Mouse (Mus musculus): ENCODE results near the gene Nucb2. TPM values are rescaled to one million over a fixed set of nuclear protein-coding genes. Genes with fewer than 3 reads are reported as not detected.

Nucb2 gene
- polyA plus RNA-seq, 1 experiment from 2014 or later, result 18.9 TPM

DNA sequence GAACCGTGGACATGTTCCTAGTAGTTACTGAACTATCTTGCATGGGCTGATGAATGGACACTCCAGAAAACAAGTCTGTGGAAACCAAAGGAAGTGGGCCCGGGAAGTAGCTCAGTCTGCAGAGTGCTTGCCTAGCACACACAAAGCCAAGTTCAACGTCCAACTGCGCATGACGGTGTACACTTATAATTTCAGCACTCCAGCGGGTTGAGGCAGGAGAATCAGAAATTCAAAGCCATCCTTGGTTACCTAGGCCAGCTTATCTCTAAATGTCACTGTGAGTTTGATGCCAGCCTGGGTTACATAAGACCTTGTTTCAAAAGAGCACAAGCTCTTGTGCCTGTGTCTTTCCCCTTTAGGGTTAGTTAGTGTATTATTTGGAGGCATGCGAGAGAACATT is 10.9 kb downstream of the Nucb2 start:
- H3K4me3 ChIP-seq (replicated peaks; ENCODE audit: low read length), result no peak overlapping the region
- H3K27ac ChIP-seq (ENCODE audit: low read length), result no peak overlapping the region
- WGBS, result 93% methylated on average over 7 of the region's 7 CpGs
- no peak for ATAC-seq
- no peak overlapping the region for H3K4me2 ChIP-seq (ENCODE audit: low read length)
- H3K4me1 ChIP-seq (replicated peaks; ENCODE audit: control insufficient read depth, insufficient read depth, low read length), result no peaks in the 10 kb centered on the region
- H3K9me3 ChIP-seq (ENCODE audit: control insufficient read depth, low read length), result no peaks in the 10 kb centered on the region
- no peak overlapping the region for H3K9ac ChIP-seq (replicated peaks; ENCODE audit: low read depth, low read length)
- no peaks in the 10 kb centered on the region for H3K36me3 ChIP-seq (ENCODE audit: control insufficient read depth, insufficient read depth)
- no peaks in the 10 kb centered on the region for H3K27me3 ChIP-seq (replicated peaks; ENCODE audit: control insufficient read depth, insufficient read depth, low read length)

DNA sequence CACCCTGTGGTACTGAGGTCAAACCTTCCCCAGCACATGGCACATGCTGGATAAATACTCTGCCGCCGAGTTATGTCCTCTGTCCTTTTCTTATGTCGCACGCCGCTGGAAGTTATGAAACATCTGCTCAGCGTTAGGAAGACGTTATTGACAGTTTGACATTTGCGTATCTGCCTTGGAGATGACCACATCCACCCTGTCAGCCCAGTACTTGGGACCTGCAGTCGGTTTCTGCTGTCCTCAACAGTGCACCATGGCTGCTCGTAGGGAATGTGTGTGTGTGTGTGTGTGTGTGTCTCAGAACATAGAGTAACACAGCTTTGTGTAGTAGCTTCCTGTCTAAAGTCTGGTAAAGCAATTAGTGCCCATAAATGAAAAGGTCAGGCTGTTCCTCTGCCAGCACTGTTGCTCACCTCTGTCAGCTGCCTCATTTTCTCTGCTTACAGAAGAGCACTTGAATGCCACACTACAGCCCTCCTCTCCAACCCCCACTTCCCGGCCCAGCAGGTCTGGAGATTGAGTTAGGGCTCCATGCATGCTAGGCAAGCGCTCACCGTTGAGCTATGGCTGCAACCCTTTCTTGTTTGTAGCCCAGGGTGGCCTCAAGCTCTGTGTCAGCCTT is 11.5 kb downstream of the Nucb2 start:
- Histone ChIP-seq H3K4me2 (ENCODE audit: low read length) (no peak overlapping the region), H3K36me3 (ENCODE audit: control insufficient read depth, insufficient read depth) (no peaks in the 10 kb centered on the region), H3K4me1 (replicated peaks; ENCODE audit: control insufficient read depth, insufficient read depth, low read length) (no peaks in the 10 kb centered on the region), H3K27ac (ENCODE audit: low read length) (no peak overlapping the region), H3K27me3 (replicated peaks; ENCODE audit: control insufficient read depth, insufficient read depth, low read length) (no peaks in the 10 kb centered on the region), H3K9ac (replicated peaks; ENCODE audit: low read depth, low read length) (no peak overlapping the region), H3K9me3 (ENCODE audit: control insufficient read depth, low read length) (no peaks in the 10 kb centered on the region), H3K4me3 (replicated peaks; ENCODE audit: low read length) (no peak overlapping the region)
- ATAC-seq, result no peak
- 90% methylated on average over 13 of the region's 13 CpGs for WGBS

DNA sequence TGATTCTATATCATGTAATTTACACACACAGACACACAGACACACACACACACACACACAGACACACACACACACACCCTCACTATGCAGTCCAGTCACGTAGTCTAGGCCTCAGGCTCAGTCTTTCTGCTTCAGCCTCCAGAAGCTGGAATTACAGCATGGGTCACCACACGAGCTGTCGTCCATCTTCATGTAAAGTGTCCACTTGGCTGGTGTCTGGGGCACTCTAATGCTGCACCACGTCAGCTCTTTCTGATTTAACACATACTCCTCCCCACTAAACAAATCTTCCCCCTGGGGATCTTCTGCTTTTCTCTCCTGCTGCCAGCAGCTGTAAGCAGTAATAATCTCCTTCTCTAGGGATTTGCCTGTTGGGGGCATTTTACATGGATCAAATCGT is 13.1 kb downstream of the Nucb2 start:
- 71% methylated on average over 5 of the region's 5 CpGs for WGBS
- no peak overlapping the region for H3K4me2 ChIP-seq (ENCODE audit: low read length)
- no peak overlapping the region for H3K9ac ChIP-seq (replicated peaks; ENCODE audit: low read depth, low read length)
- no peaks in the 10 kb centered on the region for H3K4me1 ChIP-seq (replicated peaks; ENCODE audit: control insufficient read depth, insufficient read depth, low read length)
- ATAC-seq, result no peak
- H3K36me3 ChIP-seq (ENCODE audit: control insufficient read depth, insufficient read depth), result peaks cover 5% of the 10 kb centered on the region; the same call in 1 of the 2 replicates
- no peak overlapping the region for H3K4me3 ChIP-seq (replicated peaks; ENCODE audit: low read length)
- H3K27me3 ChIP-seq (replicated peaks; ENCODE audit: control insufficient read depth, insufficient read depth, low read length), result no peaks in the 10 kb centered on the region
- H3K9me3 ChIP-seq (ENCODE audit: control insufficient read depth, low read length), result no peaks in the 10 kb centered on the region
- H3K27ac ChIP-seq (ENCODE audit: low read length), result no peak overlapping the region

DNA sequence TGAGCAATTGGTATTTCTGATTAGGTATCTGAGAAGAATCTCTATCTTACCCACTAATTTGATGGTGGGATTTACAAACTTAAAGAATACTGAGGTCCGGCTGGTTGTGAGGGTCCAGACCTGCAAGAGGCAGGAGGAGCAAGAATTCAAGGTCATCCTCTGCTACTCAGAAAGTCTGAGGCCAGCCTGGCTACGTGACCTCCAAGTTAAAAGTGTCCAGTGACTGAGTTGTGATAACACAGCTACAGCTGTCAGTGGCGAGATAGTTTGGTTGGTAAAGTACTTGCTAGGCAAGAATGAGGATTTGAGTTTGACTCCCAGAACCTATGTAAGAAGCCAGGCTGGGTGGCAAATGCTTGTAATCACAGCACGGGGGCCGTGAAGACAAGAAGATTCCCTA is 14.0 kb downstream of the Nucb2 start:
- ATAC-seq, result no peak
- H3K9ac ChIP-seq (replicated peaks; ENCODE audit: low read depth, low read length), result no peak overlapping the region
- 96% methylated on average over 5 of the region's 5 CpGs for WGBS
- H3K27ac ChIP-seq (ENCODE audit: low read length), result no peak overlapping the region
- peaks cover 5% of the 10 kb centered on the region; the same call in 1 of the 2 replicates for H3K36me3 ChIP-seq (ENCODE audit: control insufficient read depth, insufficient read depth)
- no peak overlapping the region for H3K4me2 ChIP-seq (ENCODE audit: low read length)
- H3K9me3 ChIP-seq (ENCODE audit: control insufficient read depth, low read length), result no peaks in the 10 kb centered on the region
- H3K4me3 ChIP-seq (replicated peaks; ENCODE audit: low read length), result no peak overlapping the region
- no peaks in the 10 kb centered on the region for H3K4me1 ChIP-seq (replicated peaks; ENCODE audit: control insufficient read depth, insufficient read depth, low read length)
- no peaks in the 10 kb centered on the region for H3K27me3 ChIP-seq (replicated peaks; ENCODE audit: control insufficient read depth, insufficient read depth, low read length)

DNA sequence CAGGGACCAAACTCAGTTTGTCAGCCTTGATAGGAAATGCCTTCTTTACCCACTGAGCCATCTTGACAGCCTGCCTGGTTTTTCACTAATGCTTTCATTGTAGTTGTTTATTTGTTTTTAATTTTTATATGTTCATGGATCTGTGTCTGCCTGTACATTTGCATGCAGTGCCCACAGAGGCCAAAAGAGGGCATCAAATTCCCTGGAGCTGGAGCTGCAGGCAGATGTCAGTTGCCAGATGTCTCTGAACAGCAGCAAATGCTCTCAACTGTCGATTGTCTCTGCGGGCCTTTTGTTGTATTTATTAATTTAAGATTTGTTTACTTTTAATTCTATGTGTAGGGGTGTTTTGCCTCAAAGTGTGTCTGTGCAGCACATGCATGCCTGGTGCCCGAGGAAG is 15.6 kb downstream of the Nucb2 start:
- WGBS, result 79% methylated on average over 3 of the region's 3 CpGs
- H3K4me2 ChIP-seq (ENCODE audit: low read length), result no peak overlapping the region
- H3K27ac ChIP-seq (ENCODE audit: low read length), result no peak overlapping the region
- peaks cover 5% of the 10 kb centered on the region; the same call in 1 of the 2 replicates for H3K36me3 ChIP-seq (ENCODE audit: control insufficient read depth, insufficient read depth)
- no peaks in the 10 kb centered on the region for H3K4me1 ChIP-seq (replicated peaks; ENCODE audit: control insufficient read depth, insufficient read depth, low read length)
- H3K4me3 ChIP-seq (replicated peaks; ENCODE audit: low read length), result no peak overlapping the region
- H3K9ac ChIP-seq (replicated peaks; ENCODE audit: low read depth, low read length), result no peak overlapping the region
- ATAC-seq, result no peak
- no peaks in the 10 kb centered on the region for H3K9me3 ChIP-seq (ENCODE audit: control insufficient read depth, low read length)
- H3K27me3 ChIP-seq (replicated peaks; ENCODE audit: control insufficient read depth, insufficient read depth, low read length), result no peaks in the 10 kb centered on the region

DNA sequence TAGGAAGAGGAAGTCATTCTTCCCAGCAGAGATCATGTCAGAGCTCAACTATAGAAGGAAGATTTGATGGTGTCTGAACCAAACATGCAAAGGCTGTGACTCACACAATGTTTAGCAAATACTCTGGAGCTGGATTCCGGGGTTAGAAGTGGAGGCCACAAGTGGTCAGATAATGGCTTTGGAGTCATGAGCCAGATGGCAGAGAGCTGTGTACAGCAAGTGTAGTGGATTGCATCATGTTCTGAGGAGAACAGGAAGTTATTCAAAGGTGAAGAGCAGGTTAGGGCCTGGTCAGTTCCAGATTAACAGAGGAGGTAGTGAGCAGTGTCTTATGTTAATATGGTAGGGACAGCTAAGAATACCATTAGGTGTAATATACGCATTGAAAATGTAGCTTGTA is 20.4 kb downstream of the Nucb2 start:
- Histone ChIP-seq H3K9ac (replicated peaks; ENCODE audit: low read depth, low read length) (no peak overlapping the region), H3K27me3 (replicated peaks; ENCODE audit: control insufficient read depth, insufficient read depth, low read length) (no peaks in the 10 kb centered on the region), H3K36me3 (ENCODE audit: control insufficient read depth, insufficient read depth) (peaks cover 10% of the 10 kb centered on the region; the same call in 1 of the 2 replicates), H3K27ac (ENCODE audit: low read length) (no peak overlapping the region), H3K4me1 (replicated peaks; ENCODE audit: control insufficient read depth, insufficient read depth, low read length) (no peaks in the 10 kb centered on the region), H3K4me3 (replicated peaks; ENCODE audit: low read length) (no peak overlapping the region), H3K9me3 (ENCODE audit: control insufficient read depth, low read length) (no peaks in the 10 kb centered on the region), H3K4me2 (ENCODE audit: low read length) (no peak overlapping the region)
- no peak for ATAC-seq
- 97% methylated on average over 2 of the region's 2 CpGs for WGBS

DNA sequence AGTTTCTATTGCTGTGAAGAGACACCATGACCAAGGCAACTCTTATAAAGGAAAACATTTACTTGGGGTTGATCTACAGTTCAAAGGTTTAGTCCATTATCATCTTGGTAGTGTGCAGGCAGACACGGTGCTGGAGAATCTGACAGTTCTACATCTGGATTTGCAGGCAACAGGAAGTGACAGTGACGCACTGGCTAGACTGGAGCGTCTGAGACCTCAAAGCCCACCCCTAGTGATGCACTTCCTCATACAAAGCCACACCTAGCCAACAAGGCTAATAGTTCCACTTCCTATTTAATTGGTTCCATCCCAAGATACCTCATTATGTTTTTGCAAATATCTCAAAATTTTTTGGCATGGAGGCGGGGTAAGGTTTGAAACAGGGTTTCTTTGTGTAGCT is 25.6 kb downstream of the Nucb2 start:
- H3K4me2 ChIP-seq (ENCODE audit: low read length), result no peak overlapping the region
- no peak for ATAC-seq
- no peak overlapping the region for H3K9ac ChIP-seq (replicated peaks; ENCODE audit: low read depth, low read length)
- no peaks in the 10 kb centered on the region for H3K4me1 ChIP-seq (replicated peaks; ENCODE audit: control insufficient read depth, insufficient read depth, low read length)
- peaks cover 5% of the 10 kb centered on the region; the same call in 1 of the 2 replicates for H3K36me3 ChIP-seq (ENCODE audit: control insufficient read depth, insufficient read depth)
- H3K4me3 ChIP-seq (replicated peaks; ENCODE audit: low read length), result no peak overlapping the region
- no peaks in the 10 kb centered on the region for H3K27me3 ChIP-seq (replicated peaks; ENCODE audit: control insufficient read depth, insufficient read depth, low read length)
- H3K9me3 ChIP-seq (ENCODE audit: control insufficient read depth, low read length), result no peaks in the 10 kb centered on the region
- H3K27ac ChIP-seq (ENCODE audit: low read length), result no peak overlapping the region
- WGBS, result 92% methylated on average over 4 of the region's 4 CpGs

DNA sequence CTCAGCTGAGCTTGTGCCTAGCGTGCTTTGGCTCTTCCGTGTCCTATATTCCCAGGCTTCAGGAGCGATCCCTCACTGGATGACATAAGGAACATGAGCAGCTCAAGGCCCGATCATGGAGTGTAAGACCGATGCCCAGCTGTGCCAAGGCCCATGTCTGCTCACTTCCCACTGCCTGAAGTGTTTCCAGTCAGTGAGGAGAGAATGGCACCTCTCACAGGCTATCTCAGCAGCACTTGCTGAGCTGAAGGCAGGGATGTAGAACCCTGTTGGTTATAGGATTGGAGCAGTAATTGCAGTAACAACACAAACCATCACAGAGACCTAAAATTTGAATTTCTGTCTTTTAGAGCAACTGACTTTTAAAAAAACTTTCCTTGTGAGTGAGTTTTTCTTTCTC is 26.3 kb downstream of the Nucb2 start:
- no peak for ATAC-seq
- Histone ChIP-seq H3K9ac (replicated peaks; ENCODE audit: low read depth, low read length) (no peak overlapping the region), H3K9me3 (ENCODE audit: control insufficient read depth, low read length) (no peaks in the 10 kb centered on the region), H3K27me3 (replicated peaks; ENCODE audit: control insufficient read depth, insufficient read depth, low read length) (no peaks in the 10 kb centered on the region), H3K36me3 (ENCODE audit: control insufficient read depth, insufficient read depth) (peaks cover 5% of the 10 kb centered on the region; the same call in 1 of the 2 replicates), H3K4me2 (ENCODE audit: low read length) (no peak overlapping the region), H3K27ac (ENCODE audit: low read length) (no peak overlapping the region), H3K4me3 (replicated peaks; ENCODE audit: low read length) (no peak overlapping the region), H3K4me1 (replicated peaks; ENCODE audit: control insufficient read depth, insufficient read depth, low read length) (no peaks in the 10 kb centered on the region)
- 87% methylated on average over 5 of the region's 5 CpGs for WGBS

DNA sequence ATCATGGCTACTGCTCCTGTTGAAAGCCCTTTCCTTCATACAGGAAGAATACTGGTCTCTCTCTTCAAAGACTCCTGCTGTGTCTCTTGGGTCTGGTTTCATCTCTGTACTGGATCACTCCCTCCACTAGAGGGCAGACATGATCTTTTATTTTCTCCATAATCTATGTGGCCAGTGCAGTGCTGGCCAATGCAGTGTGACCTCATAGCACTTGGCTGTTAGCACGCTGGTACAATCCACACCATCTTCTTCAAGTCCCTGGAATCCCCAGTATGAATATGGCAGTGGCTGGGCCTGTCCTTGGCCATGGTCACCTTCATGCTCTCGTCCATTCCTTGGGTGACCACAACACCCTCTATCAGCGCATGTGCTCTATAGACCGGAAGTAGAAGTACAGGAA is 27.1 kb downstream of the Nucb2 start:
- H3K9me3 ChIP-seq (ENCODE audit: control insufficient read depth, low read length), result no peaks in the 10 kb centered on the region
- H3K4me3 ChIP-seq (replicated peaks; ENCODE audit: low read length), result no peak overlapping the region
- 78% methylated on average over 4 of the region's 4 CpGs for WGBS
- no peak overlapping the region for H3K9ac ChIP-seq (replicated peaks; ENCODE audit: low read depth, low read length)
- no peaks in the 10 kb centered on the region for H3K27me3 ChIP-seq (replicated peaks; ENCODE audit: control insufficient read depth, insufficient read depth, low read length)
- H3K4me1 ChIP-seq (replicated peaks; ENCODE audit: control insufficient read depth, insufficient read depth, low read length), result no peaks in the 10 kb centered on the region
- peaks cover 3% of the 10 kb centered on the region; the same call in 1 of the 2 replicates for H3K36me3 ChIP-seq (ENCODE audit: control insufficient read depth, insufficient read depth)
- ATAC-seq, result peak; percentile 57; the same call in 1 of the 2 replicates
- no peak overlapping the region for H3K27ac ChIP-seq (ENCODE audit: low read length)
- H3K4me2 ChIP-seq (ENCODE audit: low read length), result no peak overlapping the region

DNA sequence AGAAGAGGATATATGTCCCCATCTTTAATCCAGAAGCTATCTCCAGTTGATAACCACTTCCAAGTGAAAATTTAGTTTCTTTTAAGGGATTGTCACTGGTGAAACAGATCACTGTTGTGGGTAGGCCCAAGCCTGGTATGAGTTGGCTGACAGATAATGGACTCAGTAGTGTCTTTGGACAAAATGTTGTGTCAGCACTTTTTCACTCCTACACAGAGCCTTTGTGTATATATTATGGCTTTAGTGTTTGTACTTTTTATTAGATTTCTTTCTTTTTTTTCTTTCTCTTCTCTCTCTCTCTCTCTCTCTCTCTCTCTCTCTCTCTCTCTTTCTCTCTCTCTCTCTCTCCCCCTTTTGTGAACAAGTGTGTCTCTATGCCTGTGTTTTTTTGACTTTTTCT is 52.7 kb downstream of the Nucb2 start:
- Histone ChIP-seq H3K9me3 (ENCODE audit: control insufficient read depth, low read length) (peaks cover 4% of the 10 kb centered on the region; the same call in 1 of the 2 replicates), H3K4me1 (replicated peaks; ENCODE audit: control insufficient read depth, insufficient read depth, low read length) (no peaks in the 10 kb centered on the region), H3K4me3 (replicated peaks; ENCODE audit: low read length) (no peak overlapping the region), H3K27ac (ENCODE audit: low read length) (no peak overlapping the region), H3K4me2 (ENCODE audit: low read length) (no peak overlapping the region), H3K36me3 (ENCODE audit: control insufficient read depth, insufficient read depth) (no peaks in the 10 kb centered on the region), H3K27me3 (replicated peaks; ENCODE audit: control insufficient read depth, insufficient read depth, low read length) (no peaks in the 10 kb centered on the region), H3K9ac (replicated peaks; ENCODE audit: low read depth, low read length) (no peak overlapping the region)
- no peak for ATAC-seq
